Mouse (Mus musculus): ENCODE measurements at regions not wholly inside any gene's neighbourhood (a gene's known extent, or its start where the extent isn't known, plus 50 kb on each side); places are given as distances from the start of the nearest gene placed in this dataset.

DNA sequence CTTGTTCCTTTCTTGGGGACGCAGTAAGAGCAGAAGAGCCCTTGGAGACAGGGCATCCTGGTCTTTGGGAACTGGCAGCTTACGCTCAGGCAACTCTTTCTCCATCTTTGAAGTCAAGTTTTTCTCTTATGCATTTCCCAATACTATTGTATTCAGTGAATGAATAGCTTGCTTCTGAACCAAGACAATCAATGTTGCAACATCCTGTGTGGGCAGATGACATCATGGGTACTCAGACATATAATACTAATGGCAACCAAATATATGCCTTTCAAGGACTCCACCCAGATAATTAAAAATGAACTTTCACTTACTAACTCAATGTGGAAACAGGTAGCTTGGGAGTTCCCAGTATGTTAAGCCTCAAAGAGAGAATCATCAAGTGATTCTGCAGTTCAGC is 104.6 kb downstream of the Ngf start:
- no peak for DNase-seq (ENCODE audit: low read depth, low spot score)

DNA sequence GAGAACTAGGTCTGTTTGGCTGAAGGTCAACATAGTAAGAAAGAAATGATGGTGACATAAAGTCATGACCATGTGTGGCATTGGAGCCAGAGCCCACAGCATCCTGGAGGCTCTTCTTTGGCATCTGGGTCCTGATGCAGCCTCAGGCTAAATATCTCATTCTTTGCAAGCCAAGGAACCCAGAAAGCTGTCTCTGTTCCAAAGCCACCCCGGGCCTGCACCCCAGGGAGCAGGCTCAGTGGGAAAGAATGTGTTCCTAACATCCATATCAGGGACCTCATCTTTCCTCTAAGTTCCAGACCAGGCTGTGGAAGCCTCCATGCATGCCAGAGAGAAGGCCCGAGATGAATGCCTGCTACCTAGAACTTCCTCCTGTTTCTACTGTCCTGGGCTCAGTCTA is 107.2 kb downstream of the Ngf start:
- DNase-seq (ENCODE audit: low read depth, low spot score) = no peak

DNA sequence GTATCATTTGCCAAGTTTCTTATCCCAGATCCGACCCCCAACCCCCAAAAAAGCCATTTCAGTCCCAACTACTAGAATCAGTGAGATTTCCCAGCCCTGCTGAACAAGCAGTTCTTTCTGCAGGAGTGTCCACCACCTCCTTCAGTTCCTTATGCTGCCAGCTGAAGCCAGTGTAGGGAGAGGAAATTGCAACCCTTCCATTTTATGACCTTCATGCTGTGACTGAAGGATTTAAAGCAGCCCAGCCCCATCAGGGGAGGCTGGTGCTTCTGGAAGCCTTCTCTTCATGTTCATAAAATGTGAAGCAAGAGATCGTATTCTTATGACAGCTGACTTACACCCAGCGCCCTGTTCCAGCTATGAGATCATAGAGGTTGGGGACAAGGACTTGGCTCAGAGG is 112.1 kb downstream of the Ngf start:
- no peak for DNase-seq (ENCODE audit: low read depth, low spot score)

GRCm38 (mm10) chr3:102585136-102585535 is 115.4 kb downstream of the Ngf start:
- no peak for DNase-seq (ENCODE audit: low read depth, low spot score)

DNA sequence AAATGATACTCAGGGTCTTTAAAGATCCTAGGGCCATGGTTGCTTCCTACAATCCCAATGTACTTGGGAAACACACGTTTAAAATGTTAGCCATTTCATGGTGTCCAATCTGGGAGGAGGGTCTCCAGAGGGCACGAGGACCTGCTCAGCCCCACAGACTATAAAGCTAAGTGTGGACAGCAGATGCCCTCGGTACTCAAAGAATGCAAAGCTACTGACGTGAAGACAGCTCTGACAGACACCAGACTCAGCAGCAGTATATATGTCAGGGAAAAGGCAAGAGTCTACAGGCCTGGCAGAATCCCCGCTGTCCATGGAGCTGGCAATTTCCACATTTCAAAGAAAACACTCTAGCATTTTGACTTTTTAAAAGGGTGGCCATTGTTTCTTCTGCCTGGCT is 116.5 kb downstream of the Ngf start:
- DNase-seq (ENCODE audit: low read depth, low spot score) = no peak

DNA sequence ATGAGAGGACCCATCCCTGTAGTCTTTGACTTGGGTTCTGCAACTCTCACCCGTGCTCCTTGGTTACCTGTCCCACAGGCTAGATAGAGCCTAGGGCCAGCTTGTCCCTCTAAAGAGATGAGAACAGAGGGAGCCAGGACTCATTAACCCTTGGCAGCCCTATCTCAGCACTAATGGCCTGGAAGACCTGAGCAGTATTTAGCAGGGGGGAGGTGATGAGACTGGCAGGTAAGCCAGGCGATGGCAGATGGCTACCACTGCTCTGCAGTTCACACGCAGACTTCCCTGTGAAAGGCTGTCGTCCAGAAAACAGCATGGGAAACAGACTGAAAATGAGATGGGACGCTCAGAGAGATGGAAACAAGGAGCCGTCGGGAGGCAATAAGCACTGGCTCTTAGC is 122.3 kb downstream of the Ngf start:
- no peak for DNase-seq (ENCODE audit: low read depth, low spot score)

- DNase-seq (ENCODE audit: low read depth, low spot score) = peak; percentile 25
Observed at GRCm38 (mm10) chr3:102596944-102597551, 127.3 kb downstream of the Ngf start.

- DNase-seq (ENCODE audit: low read depth, low spot score) = no peak
Observed at GRCm38 (mm10) chr3:102599061-102599460, 129.3 kb downstream of the Ngf start.

DNA sequence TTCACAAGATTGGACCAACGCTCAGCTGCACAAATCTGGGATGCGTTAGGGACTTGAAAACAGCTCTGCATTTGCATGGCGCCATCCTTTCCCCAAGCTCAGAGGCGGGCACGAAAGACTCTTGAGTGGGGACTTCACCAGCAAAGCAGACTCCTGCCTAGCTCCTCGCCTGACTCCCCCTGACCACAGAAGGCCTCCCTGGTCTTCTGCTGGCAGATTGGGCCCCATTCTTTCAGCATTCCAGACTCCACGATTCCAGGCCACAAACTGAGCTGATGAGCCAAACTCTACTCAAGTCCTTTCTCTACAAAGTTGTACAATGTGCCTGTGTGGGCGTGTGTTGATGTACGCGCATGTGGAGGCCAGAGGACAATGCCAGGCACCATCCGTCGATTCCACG is 131.6 kb upstream of the Tspan2 start:
- DNase-seq (ENCODE audit: low read depth, low spot score) = no peak

GRCm38 (mm10) chr3:102605284-102605683 is 129.0 kb upstream of the Tspan2 start:
- no peak for DNase-seq (ENCODE audit: low read depth, low spot score)

DNA sequence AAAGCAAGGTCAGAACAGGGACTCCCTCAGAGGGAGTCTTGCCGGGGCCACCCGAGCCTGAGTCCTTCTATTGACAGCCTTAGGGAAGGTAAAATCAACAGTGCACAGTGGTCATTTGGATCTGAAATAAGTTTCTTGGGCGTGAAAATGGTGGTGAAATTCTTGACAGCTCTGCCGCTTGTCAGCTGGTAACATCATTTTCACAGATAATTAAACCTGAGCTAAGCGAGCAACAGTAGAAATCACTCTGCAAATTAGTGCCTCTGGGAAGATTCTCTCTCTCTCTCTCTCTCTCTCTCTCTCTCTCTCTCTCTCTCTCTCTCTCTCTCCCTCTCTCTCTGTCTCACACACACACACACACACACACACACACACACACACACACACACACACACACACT is 123.4 kb upstream of the Tspan2 start:
- DNase-seq (ENCODE audit: low read depth, low spot score) = no peak

DNA sequence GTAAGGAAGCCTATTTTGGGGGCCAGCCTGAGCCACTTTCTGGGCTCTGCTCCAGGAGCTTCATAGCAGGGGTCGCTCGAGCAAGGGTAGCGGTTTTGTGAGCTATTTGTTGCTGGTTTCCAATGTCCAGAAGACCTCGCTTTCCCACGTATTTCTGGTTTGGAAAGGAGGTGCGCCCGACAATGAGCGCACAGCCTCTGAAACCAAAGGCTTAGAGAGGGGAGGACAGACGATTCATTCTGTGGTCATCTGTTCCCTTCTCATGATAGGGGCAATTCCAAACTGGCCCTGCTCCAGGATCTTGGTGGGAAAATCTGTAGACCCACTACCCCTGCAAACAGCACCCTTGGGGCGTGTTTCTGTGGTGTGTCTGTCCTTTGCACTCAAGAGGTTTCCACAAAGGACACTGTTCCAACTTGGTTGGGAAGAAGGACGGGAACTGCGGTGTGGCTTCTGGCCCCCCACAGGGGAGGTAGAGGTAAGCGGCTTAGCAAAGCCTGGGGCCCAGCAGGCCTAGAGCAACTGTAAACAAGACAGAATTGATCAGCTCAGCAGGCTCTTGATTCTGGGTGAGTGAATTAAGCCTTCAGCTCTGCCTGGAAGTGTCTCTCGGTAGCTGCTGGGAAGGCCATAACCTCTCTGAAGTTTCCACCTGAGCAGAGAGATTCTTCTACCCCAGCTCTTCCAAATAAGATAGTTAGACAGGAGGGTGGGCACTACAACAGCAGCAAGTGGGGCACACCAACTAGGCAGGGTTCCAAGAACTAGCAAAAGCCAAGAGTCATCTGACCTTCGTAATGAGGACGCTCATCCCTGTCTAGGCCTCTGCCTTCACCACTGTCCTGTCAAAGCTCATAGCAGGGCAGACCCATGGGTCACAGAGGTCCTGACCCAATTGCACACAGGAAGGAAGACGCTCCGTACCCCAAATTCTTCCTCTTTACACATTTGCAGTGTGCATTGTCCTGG is 122.6 kb upstream of the Tspan2 start:
- no peak for DNase-seq (ENCODE audit: low read depth, low spot score)

DNA sequence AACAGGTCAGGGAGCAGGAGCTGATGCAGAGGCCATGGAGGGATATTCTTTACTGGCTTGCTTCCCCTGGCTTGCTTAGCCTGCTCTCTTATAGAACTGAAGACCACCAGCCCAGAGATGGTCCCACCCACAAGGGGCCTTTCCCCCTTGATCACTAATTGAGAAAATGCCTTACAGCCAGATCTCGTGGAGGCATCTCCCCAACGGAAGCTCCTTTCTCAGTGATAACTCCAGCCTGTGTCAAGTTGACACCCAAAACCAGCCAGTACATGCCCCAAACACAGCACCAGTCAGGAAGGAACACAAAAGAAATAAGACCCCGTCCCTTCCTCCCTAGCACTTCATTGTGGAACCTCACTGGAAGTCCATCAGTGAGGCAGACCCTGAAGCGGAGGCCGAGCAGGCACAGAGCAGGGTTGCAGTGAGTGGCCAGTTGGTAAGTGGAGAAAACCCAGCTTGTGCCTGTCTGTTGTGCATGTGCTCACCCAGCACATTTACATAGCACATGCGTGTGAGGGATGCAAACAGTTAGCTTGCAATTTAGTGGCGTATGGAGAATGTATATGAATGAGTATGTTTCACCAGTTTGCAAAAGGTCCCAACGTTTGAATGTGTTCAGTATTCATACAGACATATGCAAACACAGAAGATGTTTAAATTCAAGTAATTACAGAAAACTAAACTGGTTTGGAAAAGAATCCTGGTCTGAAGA is 114.5 kb upstream of the Tspan2 start:
- no peak for DNase-seq (ENCODE audit: low read depth, low spot score)

DNA sequence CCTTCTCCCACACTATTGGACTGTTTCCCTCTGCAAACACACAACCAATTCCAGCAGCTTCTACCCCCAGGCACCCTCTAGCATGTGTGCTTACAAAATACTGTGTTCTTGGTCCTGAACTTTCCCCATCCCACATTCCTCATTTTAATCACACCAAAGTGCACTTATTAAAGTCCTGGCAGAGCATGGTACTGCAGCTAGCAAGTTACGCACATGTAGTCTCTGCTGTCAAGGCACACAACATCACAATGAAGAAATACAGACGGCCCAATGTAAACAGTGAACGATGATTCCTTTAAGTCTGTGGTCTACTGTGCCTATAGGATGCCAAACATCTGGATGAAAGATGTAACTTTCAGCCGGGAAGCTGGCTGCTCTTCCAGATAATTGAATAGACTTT is 98.3 kb upstream of the Tspan2 start:
- DNase-seq (ENCODE audit: low read depth, low spot score) = no peak

GRCm38 (mm10) chr3:102636674-102637073 is 97.7 kb upstream of the Tspan2 start:
- no peak for DNase-seq (ENCODE audit: low read depth, low spot score)

GRCm38 (mm10) chr3:102644276-102644940 is 89.9 kb upstream of the Tspan2 start:
- no peak for DNase-seq (ENCODE audit: low read depth, low spot score)

DNA sequence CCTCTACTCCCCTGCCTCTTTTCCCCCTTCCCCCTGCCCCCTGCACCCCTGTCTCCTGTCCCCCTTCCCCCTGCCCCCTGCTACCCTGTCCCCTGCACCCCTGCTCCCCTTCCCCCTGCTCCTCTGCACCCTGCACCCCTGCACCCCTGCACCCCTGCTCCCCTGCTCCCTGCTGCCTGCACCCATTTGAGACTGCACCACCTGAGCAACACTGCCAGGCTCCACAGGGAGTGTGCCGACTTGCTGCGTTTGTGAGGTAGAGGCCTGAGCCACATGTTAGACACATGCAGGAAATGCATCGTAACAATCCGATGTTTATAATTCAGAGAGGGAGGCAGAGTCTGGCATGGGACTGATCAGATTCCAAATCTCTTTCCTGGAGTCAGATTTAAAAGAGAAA is 85.9 kb upstream of the Tspan2 start:
- no peak for DNase-seq (ENCODE audit: low read depth, low spot score)

GRCm38 (mm10) chr3:102654962-102655361 is 79.4 kb upstream of the Tspan2 start:
- no peak for DNase-seq (ENCODE audit: low read depth, low spot score)

GRCm38 (mm10) chr3:102657116-102657515 is 77.2 kb upstream of the Tspan2 start:
- DNase-seq (ENCODE audit: low read depth, low spot score) = peak; percentile 57

DNA sequence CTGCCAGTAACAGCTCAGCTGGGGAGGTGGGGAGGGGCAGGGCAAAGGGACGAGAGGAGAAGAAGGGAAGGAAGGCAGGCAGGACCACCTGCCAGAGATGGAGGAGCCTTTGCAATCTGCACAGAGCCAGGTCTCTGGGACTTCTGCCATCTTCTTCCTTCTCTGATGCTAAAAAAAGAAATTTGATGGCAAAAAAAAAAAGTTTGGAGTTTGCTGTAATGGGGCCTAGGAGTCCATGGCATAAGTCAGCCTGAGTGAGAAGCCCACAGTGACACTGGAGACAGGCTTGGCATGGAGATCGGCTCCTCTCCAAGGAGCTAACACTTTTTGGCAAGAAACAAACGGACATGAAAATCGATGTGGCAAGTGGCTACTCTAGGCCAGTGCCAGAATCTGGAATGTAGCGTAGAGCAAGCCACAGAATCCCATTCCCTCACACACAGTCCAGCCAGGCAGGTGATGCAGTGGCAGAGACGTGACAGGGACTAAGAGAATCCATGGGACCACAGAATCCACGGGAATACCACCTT is 76.7 kb upstream of the Tspan2 start:
- DNase-seq (ENCODE audit: low read depth, low spot score) = no peak

DNA sequence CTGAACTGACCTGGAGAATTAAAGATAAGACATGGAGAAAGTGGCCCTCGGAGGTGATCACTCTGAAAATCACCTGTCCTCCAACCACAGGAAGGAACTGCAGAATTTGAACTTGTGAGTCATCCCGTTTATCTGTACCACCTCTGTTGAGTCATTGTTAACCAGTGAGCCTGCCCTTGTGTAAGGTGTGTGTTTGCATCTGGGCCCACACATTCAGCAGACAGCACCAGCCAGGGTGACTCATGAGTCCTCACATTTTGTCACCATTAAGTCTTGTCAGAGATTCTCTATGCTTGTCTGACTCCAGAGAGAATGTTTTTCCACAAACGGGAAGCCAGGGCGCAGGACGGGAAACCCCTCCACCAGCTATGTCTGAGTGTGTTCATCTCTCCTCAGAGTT is 75.0 kb upstream of the Tspan2 start:
- DNase-seq (ENCODE audit: low read depth, low spot score) = no peak

GRCm38 (mm10) chr3:102661296-102661695 is 73.0 kb upstream of the Tspan2 start:
- no peak for DNase-seq (ENCODE audit: low read depth, low spot score)

All from mesoderm, embryonic 11.5 days (tissue).